Mouse (Mus musculus): ENCODE measurements around the gene Smarca4. TPM values are rescaled to one million over a fixed set of nuclear protein-coding genes. Genes with fewer than 3 reads are reported as not detected.
A peak's percentile ranks its signal among the peaks of the same experiment; 100 is the strongest.

Gene Smarca4
- polyA plus RNA-seq (2015; fragmentation: Nextera tagmentation; extraction: Ambion mirVana), result 172 and 183 TPM in 2 replicates

DNA sequence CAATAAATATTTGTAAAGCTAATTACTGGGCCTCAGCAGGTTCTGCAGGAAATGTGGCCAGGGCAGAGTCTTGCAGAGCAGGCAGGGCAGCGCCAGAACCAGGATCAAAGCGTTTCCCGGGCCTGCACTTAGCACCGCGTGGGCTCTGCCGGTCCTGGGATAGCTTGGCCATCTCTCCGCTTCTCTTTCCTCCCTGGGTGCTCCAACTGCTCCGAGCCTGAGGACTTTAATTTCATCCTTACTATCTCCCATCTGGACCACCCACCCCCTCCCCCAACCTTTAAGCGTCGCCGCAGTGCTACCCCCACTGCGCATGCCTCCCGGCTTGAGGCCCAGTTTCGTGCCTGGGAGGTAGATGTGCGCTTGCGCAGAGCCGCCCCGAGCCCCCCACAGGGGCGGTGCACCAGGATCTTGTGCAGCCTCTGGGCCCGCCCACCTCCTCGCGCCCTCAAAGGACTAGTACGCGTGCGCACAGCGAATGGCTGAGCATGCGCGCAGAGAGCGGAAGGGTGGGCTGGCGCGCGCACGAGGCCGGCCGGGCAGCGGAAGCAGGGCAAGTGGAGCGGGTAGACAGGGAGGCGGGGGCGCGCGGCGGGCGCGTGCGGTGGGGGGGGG is at the start of gene Smarca4:
TSS of gene Smarca4 (plus strand) at position 553 of the 615 bp plus-strand sequence.
- Histone ChIP-seq H3K36me3 (no peaks in the 10 kb centered on the region), H3K4me2 (replicated peaks) (peak within 1 kb of the TSS; percentile 58), H3K9me3 (no peaks in the 10 kb centered on the region), H3K9ac (replicated peaks) (peak within 1 kb of the TSS; percentile 85), H3K27me3 (no peaks in the 10 kb centered on the region), H3K4me1 (replicated peaks) (peaks cover 32% of the 10 kb centered on the region), H3K27ac (peak within 1 kb of the TSS; percentile 98), H3K4me3 (replicated peaks) (peak within 1 kb of the TSS; percentile 71)
- ATAC-seq, result peak; percentile 97
- WGBS, result under 1% methylated on average over 37 of the region's 45 CpGs

DNA sequence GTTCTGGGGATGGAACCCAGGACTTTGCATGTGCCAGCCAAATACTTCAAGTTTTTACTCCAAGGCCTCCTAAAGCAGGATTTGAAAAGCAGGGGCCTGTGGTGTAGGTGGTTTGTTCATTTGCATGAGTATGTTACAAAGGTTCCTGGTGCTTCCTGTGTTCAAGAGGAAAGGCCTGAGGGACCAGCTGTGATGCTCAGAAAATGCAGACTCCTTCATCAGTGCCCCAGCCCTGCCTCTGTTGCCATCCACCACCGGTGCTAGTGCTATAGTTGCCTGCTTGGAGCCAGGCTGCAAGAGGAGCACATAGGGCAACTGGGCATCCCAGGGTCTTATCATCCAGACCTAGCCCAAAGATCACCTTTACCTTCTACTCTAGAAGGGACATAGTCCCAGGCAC is 49.4 kb upstream of the Smarca4 start:
- Histone ChIP-seq H3K4me1 (replicated peaks) (no peaks in the 10 kb centered on the region; the same call in 1 of the 2 replicates), H3K27ac (no peak overlapping the region), H3K9ac (replicated peaks) (no peak overlapping the region), H3K4me2 (replicated peaks) (no peak overlapping the region), H3K27me3 (no peaks in the 10 kb centered on the region), H3K36me3 (peaks cover 29% of the 10 kb centered on the region), H3K4me3 (replicated peaks) (no peak overlapping the region), H3K9me3 (no peaks in the 10 kb centered on the region)
- 89% methylated on average over 1 of the region's 1 CpGs for WGBS
- ATAC-seq, result no peak

GRCm38 (mm10) chr9:21567051-21567450 is 48.9 kb upstream of the Smarca4 start:
- Histone ChIP-seq H3K9ac (replicated peaks) (no peak overlapping the region), H3K9me3 (no peaks in the 10 kb centered on the region), H3K36me3 (peaks cover 32% of the 10 kb centered on the region), H3K4me1 (replicated peaks) (no peaks in the 10 kb centered on the region; the same call in 1 of the 2 replicates), H3K27me3 (no peaks in the 10 kb centered on the region), H3K27ac (no peak overlapping the region), H3K4me2 (replicated peaks) (no peak overlapping the region), H3K4me3 (replicated peaks) (no peak overlapping the region)
- WGBS, result 98% methylated on average over 2 of the region's 2 CpGs
- ATAC-seq, result no peak

- H3K4me2 ChIP-seq (replicated peaks), result no peak overlapping the region
- no peak overlapping the region for H3K4me3 ChIP-seq (replicated peaks)
- H3K27me3 ChIP-seq, result no peaks in the 10 kb centered on the region
- H3K36me3 ChIP-seq, result peaks cover 47% of the 10 kb centered on the region
- no peak overlapping the region for H3K27ac ChIP-seq
- no peaks in the 10 kb centered on the region for H3K9me3 ChIP-seq
- no peaks in the 10 kb centered on the region; the same call in 1 of the 2 replicates for H3K4me1 ChIP-seq (replicated peaks)
- WGBS, result 90% methylated on average over 8 of the region's 8 CpGs
- no peak for ATAC-seq
- H3K9ac ChIP-seq (replicated peaks), result no peak overlapping the region
Measured at GRCm38 (mm10) chr9:21568657-21569255, 47.2 kb upstream of the Smarca4 start.

- Histone ChIP-seq H3K4me1 (replicated peaks) (no peaks in the 10 kb centered on the region), H3K9ac (replicated peaks) (no peak overlapping the region), H3K4me2 (replicated peaks) (no peak overlapping the region), H3K27me3 (no peaks in the 10 kb centered on the region), H3K36me3 (peaks cover 94% of the 10 kb centered on the region), H3K4me3 (replicated peaks) (no peak overlapping the region), H3K27ac (no peak overlapping the region), H3K9me3 (no peaks in the 10 kb centered on the region)
- no peak for ATAC-seq
- 96% methylated on average over 8 of the region's 8 CpGs for WGBS
Measured at GRCm38 (mm10) chr9:21574012-21574801, 41.8 kb upstream of the Smarca4 start.

GRCm38 (mm10) chr9:21575253-21575652 is 40.7 kb upstream of the Smarca4 start:
- H3K9ac ChIP-seq (replicated peaks), result no peak overlapping the region
- H3K27me3 ChIP-seq, result no peaks in the 10 kb centered on the region
- H3K4me1 ChIP-seq (replicated peaks), result no peaks in the 10 kb centered on the region
- H3K4me2 ChIP-seq (replicated peaks), result no peak overlapping the region
- H3K36me3 ChIP-seq, result peaks cover 94% of the 10 kb centered on the region
- peak; percentile 30; the same call in 1 of the 2 replicates for ATAC-seq
- H3K9me3 ChIP-seq, result no peaks in the 10 kb centered on the region
- no peak overlapping the region for H3K4me3 ChIP-seq (replicated peaks)
- no peak overlapping the region for H3K27ac ChIP-seq
- WGBS, result 98% methylated on average over 10 of the region's 10 CpGs

DNA sequence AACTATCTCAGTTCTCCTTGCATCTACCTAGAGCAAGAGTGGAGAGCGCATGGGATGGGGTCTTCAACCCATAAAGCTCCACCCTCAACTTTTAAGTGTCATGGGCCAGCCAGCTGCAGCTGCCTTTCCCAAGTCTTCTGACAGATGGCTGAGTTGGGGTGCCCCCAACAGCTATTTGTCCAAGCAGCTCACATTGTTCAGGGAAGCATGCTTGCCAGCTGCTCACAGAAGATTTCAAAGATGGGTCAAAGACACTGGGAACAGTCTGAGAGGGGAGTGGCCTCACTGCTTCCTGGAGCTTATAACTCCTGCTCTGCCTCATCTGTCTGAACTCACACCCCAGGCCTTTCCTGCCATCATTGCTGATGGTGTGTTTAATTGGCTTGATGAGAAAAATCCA is 39.7 kb upstream of the Smarca4 start:
- Histone ChIP-seq H3K36me3 (peaks cover 89% of the 10 kb centered on the region), H3K9ac (replicated peaks) (no peak overlapping the region), H3K4me2 (replicated peaks) (no peak overlapping the region), H3K27me3 (no peaks in the 10 kb centered on the region), H3K27ac (no peak overlapping the region), H3K4me3 (replicated peaks) (no peak overlapping the region), H3K9me3 (no peaks in the 10 kb centered on the region), H3K4me1 (replicated peaks) (no peaks in the 10 kb centered on the region)
- WGBS, result 100% methylated on average over 1 of the region's 1 CpGs
- ATAC-seq, result no peak

DNA sequence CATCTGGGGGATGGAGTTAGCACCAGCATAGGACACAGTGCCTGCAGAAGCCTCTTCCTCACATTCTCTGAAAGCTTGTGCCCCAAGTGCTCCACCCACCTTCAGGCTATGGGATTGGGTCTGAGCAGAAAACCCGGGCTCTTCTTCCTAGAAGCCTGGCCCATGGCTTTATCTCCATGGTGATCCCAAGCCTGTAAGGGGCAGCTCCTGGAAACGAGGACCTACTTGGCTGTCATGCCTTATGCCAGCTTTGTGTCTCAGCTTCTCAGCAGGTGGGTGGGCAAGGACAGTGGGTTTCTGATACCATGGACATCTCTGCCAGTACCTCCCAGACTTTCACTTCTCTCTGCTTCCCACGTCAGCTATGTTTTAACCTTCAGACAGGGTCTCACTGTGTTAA is 37.7 kb upstream of the Smarca4 start:
- H3K4me1 ChIP-seq (replicated peaks), result no peaks in the 10 kb centered on the region
- ATAC-seq, result no peak
- H3K9ac ChIP-seq (replicated peaks), result no peak overlapping the region
- H3K27me3 ChIP-seq, result no peaks in the 10 kb centered on the region
- no peaks in the 10 kb centered on the region for H3K9me3 ChIP-seq
- H3K4me2 ChIP-seq (replicated peaks), result no peak overlapping the region
- no peak overlapping the region for H3K4me3 ChIP-seq (replicated peaks)
- no peak overlapping the region for H3K27ac ChIP-seq
- 52% methylated on average over 3 of the region's 3 CpGs for WGBS
- peaks cover 89% of the 10 kb centered on the region for H3K36me3 ChIP-seq

DNA sequence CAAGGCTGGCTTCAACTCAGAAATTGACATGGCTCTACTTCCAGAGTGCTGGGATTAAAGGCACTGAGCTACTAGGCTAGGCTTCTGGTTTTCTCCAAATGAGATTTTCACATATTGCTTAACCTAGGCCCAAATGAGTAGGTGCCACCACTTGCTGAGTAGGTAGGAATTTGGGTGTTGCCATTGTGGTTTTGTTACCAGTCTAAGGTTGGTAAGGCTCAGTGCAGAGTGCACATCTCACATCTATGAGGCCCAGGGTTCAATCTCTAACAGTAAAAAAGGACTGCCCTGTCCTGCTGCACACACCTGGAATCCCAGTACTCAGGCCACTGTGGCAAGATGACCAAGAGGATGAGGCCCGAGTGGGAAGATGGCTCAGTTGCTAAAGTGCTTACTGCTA is 30.6 kb upstream of the Smarca4 start:
- H3K9me3 ChIP-seq, result no peaks in the 10 kb centered on the region
- no peak for ATAC-seq
- WGBS, result 96% methylated on average over 1 of the region's 1 CpGs
- no peaks in the 10 kb centered on the region for H3K27me3 ChIP-seq
- H3K4me1 ChIP-seq (replicated peaks), result no peaks in the 10 kb centered on the region
- no peak overlapping the region for H3K27ac ChIP-seq
- no peak overlapping the region for H3K4me2 ChIP-seq (replicated peaks)
- H3K9ac ChIP-seq (replicated peaks), result no peak overlapping the region
- H3K4me3 ChIP-seq (replicated peaks), result no peak overlapping the region
- peaks cover 92% of the 10 kb centered on the region for H3K36me3 ChIP-seq

GRCm38 (mm10) chr9:21587678-21588349 is 28.2 kb upstream of the Smarca4 start:
- H3K27me3 ChIP-seq, result no peaks in the 10 kb centered on the region
- no peaks in the 10 kb centered on the region for H3K9me3 ChIP-seq
- ATAC-seq, result no peak
- WGBS, result 87% methylated on average over 23 of the region's 23 CpGs
- peaks cover 73% of the 10 kb centered on the region for H3K36me3 ChIP-seq
- H3K27ac ChIP-seq, result no peak overlapping the region
- no peak overlapping the region for H3K9ac ChIP-seq (replicated peaks)
- no peak overlapping the region for H3K4me3 ChIP-seq (replicated peaks)
- no peak overlapping the region for H3K4me2 ChIP-seq (replicated peaks)
- H3K4me1 ChIP-seq (replicated peaks), result peaks cover 14% of the 10 kb centered on the region

DNA sequence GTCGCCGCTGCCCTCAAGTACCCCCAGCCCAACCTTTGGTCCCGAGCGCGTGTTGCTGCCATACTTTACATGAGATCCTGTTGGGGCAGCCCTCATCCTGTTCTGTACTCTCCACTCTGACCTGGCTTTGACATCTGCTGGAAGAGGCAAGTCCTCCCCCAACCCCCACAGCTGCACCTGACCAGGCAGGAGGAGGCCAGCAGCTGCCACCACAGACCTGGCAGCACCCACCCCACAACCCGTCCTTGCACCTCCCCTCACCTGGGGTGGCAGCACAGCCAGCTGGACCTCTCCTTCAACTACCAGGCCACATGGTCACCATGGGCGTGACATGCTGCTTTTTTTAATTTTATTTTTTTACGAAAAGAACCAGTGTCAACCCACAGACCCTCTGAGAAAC is 27.6 kb upstream of the Smarca4 start:
- no peak for ATAC-seq
- Histone ChIP-seq H3K4me2 (replicated peaks) (no peak overlapping the region), H3K4me3 (replicated peaks) (no peak overlapping the region), H3K27me3 (no peaks in the 10 kb centered on the region), H3K9me3 (no peaks in the 10 kb centered on the region), H3K36me3 (peaks cover 68% of the 10 kb centered on the region), H3K27ac (no peak overlapping the region; the same call in 1 of the 2 replicates), H3K4me1 (replicated peaks) (peaks cover 14% of the 10 kb centered on the region), H3K9ac (replicated peaks) (no peak overlapping the region)
- 92% methylated on average over 8 of the region's 8 CpGs for WGBS

- H3K4me2 ChIP-seq (replicated peaks), result no peak overlapping the region
- H3K9ac ChIP-seq (replicated peaks), result no peak overlapping the region
- no peaks in the 10 kb centered on the region for H3K9me3 ChIP-seq
- H3K36me3 ChIP-seq, result peaks cover 59% of the 10 kb centered on the region
- H3K27ac ChIP-seq, result no peak overlapping the region
- 91% methylated on average over 5 of the region's 5 CpGs for WGBS
- H3K4me3 ChIP-seq (replicated peaks), result no peak overlapping the region
- no peaks in the 10 kb centered on the region for H3K27me3 ChIP-seq
- no peak for ATAC-seq
- peaks cover 26% of the 10 kb centered on the region for H3K4me1 ChIP-seq (replicated peaks)
Measured at GRCm38 (mm10) chr9:21589538-21589937, 26.4 kb upstream of the Smarca4 start.
